Mouse (Mus musculus) lung, postnatal 25 days (tissue): ENCODE results near the gene Txn2.

Source experiments
- DNase-seq: peaks from one replicate; pipeline ENCODE4 v3.0.0; 2022; ENCODE audit warnings: low spot score

Txn2 gene

GRCm38 (mm10) chr15:77933770-77934169 is 5.0 kb upstream of the Txn2 start:
- DNase-seq = peak; percentile 97

- no peak for DNase-seq
These were observed 4.4 kb upstream of the Txn2 start for GRCm38 (mm10) chr15:77933222-77933621.

- DNase-seq = no peak
These were observed 2.8 kb upstream of the Txn2 start for GRCm38 (mm10) chr15:77931689-77932016.

- no peak for DNase-seq
These were observed 2.3 kb upstream of the Txn2 start for GRCm38 (mm10) chr15:77930986-77931688.

GRCm38 (mm10) chr15:77929804-77930203 is 998 bp upstream of the Txn2 start:
- DNase-seq = no peak

- no peak for DNase-seq
These were observed 715 bp downstream of the Txn2 start for GRCm38 (mm10) chr15:77928091-77928490.

- DNase-seq = no peak
These were observed 1.9 kb downstream of the Txn2 start for GRCm38 (mm10) chr15:77926921-77927320.

- DNase-seq = no peak
These were observed 3.6 kb downstream of the Txn2 start for GRCm38 (mm10) chr15:77925195-77925594.

- DNase-seq = no peak
These were observed 5.4 kb downstream of the Txn2 start for GRCm38 (mm10) chr15:77923267-77924035.

GRCm38 (mm10) chr15:77922710-77923109 is 6.1 kb downstream of the Txn2 start:
- DNase-seq = no peak

GRCm38 (mm10) chr15:77921636-77922035 is 7.2 kb downstream of the Txn2 start:
- DNase-seq = no peak

GRCm38 (mm10) chr15:77920511-77921462 is 8.0 kb downstream of the Txn2 start:
- no peak for DNase-seq

- DNase-seq = no peak
These were observed 9.4 kb downstream of the Txn2 start for GRCm38 (mm10) chr15:77919441-77919840.

GRCm38 (mm10) chr15:77916851-77917544 is 11.8 kb downstream of the Txn2 start:
- peak; percentile 94 for DNase-seq

GRCm38 (mm10) chr15:77915287-77915686 is 13.5 kb downstream of the Txn2 start:
- DNase-seq = no peak

GRCm38 (mm10) chr15:77914507-77914906 is 14.3 kb downstream of the Txn2 start:
- DNase-seq = peak; percentile 62

- no peak for DNase-seq
These were observed 15.8 kb downstream of the Txn2 start for GRCm38 (mm10) chr15:77913054-77913453.

GRCm38 (mm10) chr15:77912585-77912984 is 16.2 kb downstream of the Txn2 start:
- no peak for DNase-seq

GRCm38 (mm10) chr15:77912048-77912447 is 16.8 kb downstream of the Txn2 start:
- DNase-seq = no peak

GRCm38 (mm10) chr15:77911065-77911464 is 17.7 kb downstream of the Txn2 start:
- peak; percentile 91 for DNase-seq

GRCm38 (mm10) chr15:77907646-77908518 is 20.9 kb downstream of the Txn2 start:
- peak; percentile 80 for DNase-seq
